Mouse (Mus musculus): Measurements from ENCODE around the gene Selenoi.

DNA sequence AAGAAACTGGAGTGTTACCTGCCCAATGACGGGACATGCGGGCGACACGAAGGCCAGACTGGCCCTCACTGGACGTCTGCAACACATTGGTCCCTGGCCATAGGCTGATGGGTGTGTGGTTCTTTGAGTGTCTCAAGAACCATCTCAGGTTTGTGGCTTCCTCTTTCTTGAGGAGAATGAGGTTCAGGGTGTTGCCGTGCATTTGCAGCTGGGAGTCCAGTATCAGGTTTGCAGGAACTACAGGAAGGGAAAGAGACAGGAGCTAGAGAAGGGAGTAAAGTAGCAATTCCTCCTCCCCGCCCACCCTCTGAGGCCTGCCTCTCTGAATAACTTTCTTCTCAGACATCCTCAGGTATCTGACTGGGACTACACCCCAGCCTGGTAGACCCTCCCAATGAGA lies 30.2 kb upstream of the Selenoi start:
- TF ChIP-seq CTCF (IDR thresholded peaks at IDR 0.05; ENCODE audit: borderline replicate concordance, extremely low read depth, insufficient read depth, insufficient read length) (no peak), POLR2A (IDR thresholded peaks at IDR 0.05; ENCODE audit: borderline replicate concordance, extremely low read depth, insufficient read depth, insufficient read length, poor library complexity, severe bottlenecking) (no peak)
